In genomic region chr14:77587182-77587581, GRCm38 (mm10) we compare ENCODE assay signal across 22 mouse cellular contexts.
"Had no signal": no experiment of that assay in that cellular context is flagged by ENCODE, and none has a peak within 500 bp of the region (broad histone marks: within the 10 kb centered on the region; RNA-seq: fewer than 3 reads in every experiment).

No protein-coding gene starts in this region.

- DNase-seq: layer of hippocampus, adult 9-11 months; liver, embryonic 13.5 days; lung, adult 18-20 months; lung, postnatal 10 days; lung, postnatal 36 days; retina, postnatal 1 day; right cerebral cortex, postnatal 25 days; spleen, adult 18-20 months; thymus, postnatal 25 days had no signal

- H3K36me3 ChIP-seq: hindbrain, embryonic 15.5 days; limb, embryonic 10.5 days; limb, embryonic 13.5 days; liver, embryonic 13.5 days; lung, embryonic 15.5 days; midbrain, embryonic 10.5 days; midbrain, embryonic 13.5 days; stomach, embryonic 15.5 days had no signal

- H3K4me2 ChIP-seq: hindbrain, embryonic 15.5 days; limb, embryonic 13.5 days; liver, embryonic 13.5 days; lung, embryonic 15.5 days; midbrain, embryonic 13.5 days; neural tube, embryonic 13.5 days; stomach, embryonic 15.5 days had no signal

- H3K9ac ChIP-seq: hindbrain, embryonic 15.5 days; limb, embryonic 13.5 days; liver, embryonic 13.5 days; lung, embryonic 15.5 days; midbrain, embryonic 13.5 days; neural tube, embryonic 13.5 days; stomach, embryonic 15.5 days had no signal

- H3K4me1 ChIP-seq: liver, embryonic 13.5 days; lung, embryonic 15.5 days; stomach, embryonic 15.5 days had no signal

- ATAC-seq: intestine, postnatal 0 days; midbrain, embryonic 13.5 days; midbrain, embryonic 16.5 days had no signal

- H3K9me3 ChIP-seq: hindbrain, embryonic 15.5 days; limb, embryonic 10.5 days; limb, embryonic 13.5 days; liver, embryonic 13.5 days; lung, embryonic 15.5 days; midbrain, embryonic 10.5 days; midbrain, embryonic 13.5 days; neural tube, embryonic 13.5 days; stomach, embryonic 15.5 days had no signal

- H3K27ac ChIP-seq: hindbrain, embryonic 15.5 days; layer of hippocampus, adult 2 months; limb, embryonic 10.5 days; limb, embryonic 13.5 days; liver, embryonic 13.5 days; lung, embryonic 15.5 days; midbrain, embryonic 10.5 days; midbrain, embryonic 13.5 days; neural tube, embryonic 13.5 days; stomach, embryonic 15.5 days had no signal

- H3K27me3 ChIP-seq: hindbrain, embryonic 15.5 days; limb, embryonic 13.5 days; liver, embryonic 13.5 days; lung, embryonic 15.5 days; midbrain, embryonic 13.5 days; neural tube, embryonic 13.5 days; stomach, embryonic 15.5 days had no signal

- H3K4me3 ChIP-seq: hindbrain, embryonic 15.5 days; layer of hippocampus, adult 2 months; limb, embryonic 10.5 days; limb, embryonic 13.5 days; liver, embryonic 13.5 days; lung, embryonic 15.5 days; megakaryocyte, embryonic 14.5 days; midbrain, embryonic 10.5 days; midbrain, embryonic 13.5 days; myocyte; neural tube, embryonic 13.5 days; stomach, embryonic 15.5 days had no signal
